Mouse (Mus musculus) kidney, embryonic 16.5 days (tissue): ENCODE measurements around the gene Tmem135. TPM values are rescaled to one million over a fixed set of nuclear protein-coding genes. Genes with fewer than 3 reads are reported as not detected.
A peak's percentile ranks its signal among the peaks of the same experiment; 100 is the strongest.

Experiments
- ATAC-seq: fragments of 200-750 bp; cut with Nextera tagmentation; 2 replicates; pipeline ENCODE4 v1.8.0; 2017; ENCODE audit warnings: moderate TSS enrichment; ENCODE audit not compliant: low FRiP score, low TSS enrichment
- H3K27ac ChIP-seq: fragments of 300-500 bp; sonication (generic); 2 replicates; pipeline ENCODE4 v1.5.1; 2014; ENCODE audit warnings: low read length
- H3K27me3 ChIP-seq: fragments of 300-500 bp; sonication (generic); 2 replicates; pipeline ENCODE4 v1.6.1; 2014; ENCODE audit warnings: low read length, control low read depth, mixed read lengths; ENCODE audit not compliant: insufficient read depth
- H3K36me3 ChIP-seq: fragments of 300-500 bp; sonication (generic); 2 replicates; pipeline ENCODE4 v1.6.1; 2014; ENCODE audit warnings: low read length, control low read depth, mixed read lengths; ENCODE audit not compliant: insufficient read depth
- H3K4me1 ChIP-seq: fragments of 300-500 bp; sonication (generic); 2 replicates; pipeline ENCODE4 v1.6.1; 2014; ENCODE audit warnings: low read length, control low read depth, mixed read lengths; ENCODE audit not compliant: insufficient read depth
- H3K4me2 ChIP-seq: fragments of 300-500 bp; sonication (generic); replicated peaks from 2 replicates; pipeline ENCODE4 v1.6.1; 2014; ENCODE audit warnings: low read depth, low read length
- H3K4me3 ChIP-seq: fragments of 300-500 bp; sonication (generic); 2 replicates; pipeline ENCODE4 v1.5.1; 2014; ENCODE audit warnings: mild to moderate bottlenecking, low read length
- H3K9ac ChIP-seq: fragments of 300-500 bp; sonication (generic); replicated peaks from 2 replicates; pipeline ENCODE4 v1.6.1; 2014; ENCODE audit warnings: low read length
- H3K9me3 ChIP-seq: fragments of 300-500 bp; sonication (generic); 2 replicates; pipeline ENCODE4 v1.6.1; 2016; ENCODE audit warnings: low read length, control low read depth
- WGBS: fragments of 180-500 bp; shearing (Covaris S2); extraction: QIAGEN DNeasy Blood & Tissue Kit; methylation state at CpG from one replicate; pipeline ENCODE4 v1.1.7; 2014; 5-methylcytosine and 5-hydroxymethylcytosine counted together
- polyA plus RNA-seq: library from polyadenylated mRNA; unstranded; fragments of >200 nt; fragmentation: Nextera tagmentation; extraction: Ambion mirVana; gene quantifications from 2 replicates; pipeline ENCODE4 v1.2.1, GENCODE M21; 2015

Gene Tmem135
- polyA plus RNA-seq, 1 experiment from 2014 or later: 37.6 TPM

GRCm38 (mm10) chr7:89251880-89252453 is 152.1 kb downstream of the Tmem135 start:
- no peak for ATAC-seq
- H3K9ac ChIP-seq: no peak overlapping the region
- H3K9me3 ChIP-seq: no peaks in the 10 kb centered on the region
- H3K36me3 ChIP-seq: no peaks in the 10 kb centered on the region
- H3K4me3 ChIP-seq: no peak overlapping the region
- H3K4me2 ChIP-seq: no peak overlapping the region
- H3K27ac ChIP-seq: no peak overlapping the region
- WGBS: 55% methylated on average over 4 of the region's 4 CpGs
- no peaks in the 10 kb centered on the region for H3K27me3 ChIP-seq
- peaks cover 19% of the 10 kb centered on the region for H3K4me1 ChIP-seq

GRCm38 (mm10) chr7:89248135-89248850 is 155.7 kb downstream of the Tmem135 start:
- Histone ChIP-seq H3K4me2 (no peak overlapping the region; the same call in 1 of the 2 replicates), H3K4me3 (no peak overlapping the region), H3K9me3 (no peaks in the 10 kb centered on the region), H3K36me3 (0 out of 2 replicates have a peak, but pooled peaks cover 2% of the 10 kb centered on the region), H3K27me3 (no peaks in the 10 kb centered on the region), H3K4me1 (peaks cover 21% of the 10 kb centered on the region), H3K27ac (peak overlapping the region; percentile 46; the same call in 1 of the 2 replicates), H3K9ac (no peak overlapping the region)
- 3% methylated on average over 7 of the region's 7 CpGs for WGBS
- ATAC-seq: peak; percentile 79; the same call in 1 of the 2 replicates

- Histone ChIP-seq H3K27me3 (no peaks in the 10 kb centered on the region), H3K4me1 (peaks cover 18% of the 10 kb centered on the region), H3K4me3 (no peak overlapping the region), H3K4me2 (no peak overlapping the region), H3K27ac (peak overlapping the region; percentile 62; the same call in 1 of the 2 replicates), H3K9ac (no peak overlapping the region), H3K9me3 (no peaks in the 10 kb centered on the region), H3K36me3 (0 out of 2 replicates have a peak, but pooled peaks cover 2% of the 10 kb centered on the region)
- 93% methylated on average over 2 of the region's 2 CpGs for WGBS
- ATAC-seq: peak; percentile 62; the same call in 1 of the 2 replicates
These were observed 156.9 kb downstream of the Tmem135 start for GRCm38 (mm10) chr7:89247012-89247710.

- H3K9ac ChIP-seq: no peak overlapping the region
- no peak overlapping the region for H3K27ac ChIP-seq
- no peaks in the 10 kb centered on the region for H3K27me3 ChIP-seq
- H3K9me3 ChIP-seq: no peaks in the 10 kb centered on the region
- no peak for ATAC-seq
- no peak overlapping the region for H3K4me3 ChIP-seq
- H3K4me1 ChIP-seq: peaks cover 8% of the 10 kb centered on the region
- no peak overlapping the region for H3K4me2 ChIP-seq
- WGBS: 87% methylated on average over 4 of the region's 4 CpGs
- 0 out of 2 replicates have a peak, but pooled peaks cover 7% of the 10 kb centered on the region for H3K36me3 ChIP-seq
These were observed 161.5 kb downstream of the Tmem135 start for GRCm38 (mm10) chr7:89242565-89242964.

GRCm38 (mm10) chr7:89242143-89242542 is 161.9 kb downstream of the Tmem135 start:
- Histone ChIP-seq H3K9me3 (no peaks in the 10 kb centered on the region), H3K4me3 (no peak overlapping the region), H3K27me3 (no peaks in the 10 kb centered on the region), H3K27ac (no peak overlapping the region), H3K4me2 (no peak overlapping the region), H3K4me1 (peaks cover 4% of the 10 kb centered on the region), H3K36me3 (0 out of 2 replicates have a peak, but pooled peaks cover 7% of the 10 kb centered on the region), H3K9ac (no peak overlapping the region)
- 79% methylated on average over 2 of the region's 2 CpGs for WGBS
- no peak for ATAC-seq

GRCm38 (mm10) chr7:89239592-89239991 is 164.4 kb downstream of the Tmem135 start:
- Histone ChIP-seq H3K36me3 (0 out of 2 replicates have a peak, but pooled peaks cover 7% of the 10 kb centered on the region), H3K4me3 (no peak overlapping the region), H3K4me2 (no peak overlapping the region), H3K9me3 (no peaks in the 10 kb centered on the region), H3K27me3 (no peaks in the 10 kb centered on the region), H3K4me1 (peaks cover 14% of the 10 kb centered on the region), H3K27ac (no peak overlapping the region), H3K9ac (no peak overlapping the region)
- ATAC-seq: no peak
- WGBS: 85% methylated on average over 4 of the region's 4 CpGs

GRCm38 (mm10) chr7:89236592-89236991 is 167.4 kb downstream of the Tmem135 start:
- Histone ChIP-seq H3K27ac (no peak overlapping the region), H3K36me3 (0 out of 2 replicates have a peak, but pooled peaks cover 5% of the 10 kb centered on the region), H3K4me3 (no peak overlapping the region), H3K9ac (no peak overlapping the region), H3K4me2 (no peak overlapping the region), H3K27me3 (no peaks in the 10 kb centered on the region), H3K4me1 (peaks cover 14% of the 10 kb centered on the region), H3K9me3 (no peaks in the 10 kb centered on the region)
- ATAC-seq: no peak
- 66% methylated on average over 2 of the region's 2 CpGs for WGBS

GRCm38 (mm10) chr7:89235974-89236507 is 168.0 kb downstream of the Tmem135 start:
- Histone ChIP-seq H3K4me1 (peaks cover 14% of the 10 kb centered on the region), H3K36me3 (0 out of 2 replicates have a peak, but pooled peaks cover 5% of the 10 kb centered on the region), H3K27ac (0 out of 2 replicates have a peak overlapping the region, but pooled peaks have one; percentile 7), H3K4me2 (no peak overlapping the region), H3K4me3 (no peak overlapping the region), H3K27me3 (no peaks in the 10 kb centered on the region), H3K9me3 (no peaks in the 10 kb centered on the region), H3K9ac (no peak overlapping the region)
- ATAC-seq: peak; percentile 63; the same call in 1 of the 2 replicates
- 4% methylated on average over 4 of the region's 4 CpGs for WGBS

- Histone ChIP-seq H3K4me1 (peaks cover 14% of the 10 kb centered on the region), H3K9ac (no peak overlapping the region), H3K9me3 (no peaks in the 10 kb centered on the region), H3K4me2 (no peak overlapping the region), H3K36me3 (no peaks in the 10 kb centered on the region), H3K27ac (no peak overlapping the region), H3K27me3 (no peaks in the 10 kb centered on the region), H3K4me3 (no peak overlapping the region)
- ATAC-seq: no peak
- 94% methylated on average over 3 of the region's 3 CpGs for WGBS
These were observed 171.4 kb downstream of the Tmem135 start for GRCm38 (mm10) chr7:89232499-89233145.
